Comparison of ENCODE assay signal across 11 mouse cellular contexts in genomic region chr2:92442419-92443001, GRCm38 (mm10). TPM values are rescaled to one million over a fixed set of nuclear protein-coding genes. Genes with fewer than 3 reads are reported as not detected.
DNase-seq lines count a peak whose midpoint lies in the region; ATAC-seq lines count a peak whose summit lies in the region.
"Had no signal": no experiment of that assay in that cellular context is flagged by ENCODE, and none has a peak within 500 bp of the region (broad histone marks: within the 10 kb centered on the region; RNA-seq: fewer than 3 reads in every experiment).

No protein-coding gene starts in this region.

- peaks cover 7% of the 10 kb centered on the region for H3K4me1 ChIP-seq in heart, embryonic 12.5 days (replicated peaks)
- H3K4me1 ChIP-seq in hindbrain, embryonic 13.5 days (replicated peaks) = peaks cover 10% of the 10 kb centered on the region; the same call in 1 of the 2 replicates
- H3K4me1 ChIP-seq: neural tube, embryonic 12.5 days had no signal

- no peaks in the 10 kb centered on the region for H3K9me3 ChIP-seq in heart, embryonic 12.5 days (replicated peaks)
- no peaks in the 10 kb centered on the region for H3K9me3 ChIP-seq in hindbrain, embryonic 13.5 days
- H3K9me3 ChIP-seq: neural tube, embryonic 12.5 days had no signal

- H3K4me2 ChIP-seq in heart, embryonic 12.5 days = no peak overlapping the region
- no peak overlapping the region for H3K4me2 ChIP-seq in hindbrain, embryonic 13.5 days
- H3K4me2 ChIP-seq: neural tube, embryonic 12.5 days had no signal

- no peaks in the 10 kb centered on the region for H3K36me3 ChIP-seq in heart, embryonic 12.5 days
- H3K36me3 ChIP-seq in hindbrain, embryonic 13.5 days = no peaks in the 10 kb centered on the region
- H3K36me3 ChIP-seq: neural tube, embryonic 12.5 days had no signal

- peaks cover 18% of the 10 kb centered on the region; the same call in 1 of the 2 replicates for H3K27me3 ChIP-seq in heart, embryonic 12.5 days (replicated peaks)
- H3K27me3 ChIP-seq in hindbrain, embryonic 13.5 days = no peaks in the 10 kb centered on the region
- H3K27me3 ChIP-seq: neural tube, embryonic 12.5 days had no signal

- no peak for ATAC-seq in heart, embryonic 12.5 days (ENCODE audit: insufficient number of reproducible peaks, low FRiP score)
- no peak for ATAC-seq in hindbrain, embryonic 13.5 days (ENCODE audit: low FRiP score)

- intact Hi-C loops in heart, postnatal 10 days (cut with DNase I) = no loop called here

- H3K9ac ChIP-seq in heart, embryonic 12.5 days = no peak overlapping the region
- 0 out of 2 replicates have a peak overlapping the region, but pooled peaks have one; percentile 20 for H3K9ac ChIP-seq in hindbrain, embryonic 13.5 days
- H3K9ac ChIP-seq: liver, embryonic 14.5 days; neural tube, embryonic 12.5 days had no signal

- 56% methylated on average over 12 of the region's 12 CpGs for WGBS in heart, embryonic 12.5 days
- WGBS in hindbrain, embryonic 13.5 days = 74% methylated on average over 12 of the region's 12 CpGs

- peak overlapping the region; percentile 28; the same call in 1 of the 2 replicates for H3K27ac ChIP-seq in heart, embryonic 12.5 days (ENCODE audit: poor library complexity, severe bottlenecking)
- peak overlapping the region; percentile 45; the same call in 1 of the 2 replicates for H3K27ac ChIP-seq in hindbrain, embryonic 13.5 days
- H3K27ac ChIP-seq: liver, embryonic 14.5 days; neural tube, embryonic 12.5 days had no signal

- DNase-seq in heart, postnatal 10 days = no peak
- DNase-seq in right cerebral cortex, adult 18-20 months = peak; percentile 85
- no peak for DNase-seq in right cerebral cortex, postnatal 4 days
- DNase-seq in telencephalon, adult 2 months (ENCODE audit: low read depth, low spot score) = peak; percentile 90
- no peak for DNase-seq in adipocyte (ENCODE audit: low spot score)
- DNase-seq in adrenal gland, postnatal 36 days = no peak
- DNase-seq: kidney, postnatal 4 days had no signal

- H3K4me3 ChIP-seq in heart, embryonic 12.5 days = no peak overlapping the region
- no peak overlapping the region for H3K4me3 ChIP-seq in hindbrain, embryonic 13.5 days
- H3K4me3 ChIP-seq: neural tube, embryonic 12.5 days had no signal

RNA-seq across cellular contexts. Expression of gene Cry2, which starts 8.7 kb away (rescaled TPM):
- 28.0 and 30.1 TPM in 2 replicates for polyA plus RNA-seq in heart, embryonic 12.5 days (2016; fragmentation: Nextera tagmentation; extraction: Ambion mirVana)
- 10 to 100 TPM; 25.6 to 30.9 TPM for total RNA-seq in heart, postnatal 10 days (2021)
- polyA plus RNA-seq in hindbrain, embryonic 13.5 days (2015; fragmentation: Nextera tagmentation; extraction: Ambion mirVana) = 36.8 and 38.5 TPM in 2 replicates
- total RNA-seq in adrenal gland, postnatal 36 days (2021) = 10 to 100 TPM; 38.4 to 47.8 TPM

RNA-seq across cellular contexts. Expression of gene Slc35c1, which starts 17.8 kb away (rescaled TPM):
- 10.1 and 10.6 TPM in 2 replicates for polyA plus RNA-seq in heart, embryonic 12.5 days (2016; fragmentation: Nextera tagmentation; extraction: Ambion mirVana)
- 1 to 10 TPM; 6.7 to 6.9 TPM for total RNA-seq in heart, postnatal 10 days (2021)
- polyA plus RNA-seq in hindbrain, embryonic 13.5 days (2015; fragmentation: Nextera tagmentation; extraction: Ambion mirVana) = 10.5 and 12.0 TPM in 2 replicates
- 10 to 100 TPM; 14.8 to 24.3 TPM for total RNA-seq in adrenal gland, postnatal 36 days (2021)

RNA-seq across cellular contexts. Expression of gene Mapk8ip1, which starts 41.4 kb away (rescaled TPM):
- 6.8 and 7.9 TPM in 2 replicates for polyA plus RNA-seq in heart, embryonic 12.5 days (2016; fragmentation: Nextera tagmentation; extraction: Ambion mirVana)
- total RNA-seq in heart, postnatal 10 days (2021) = 10 to 100 TPM in 1 of 2 experiments, 1 to 10 TPM in 1; 9.3 to 10.3 TPM
- polyA plus RNA-seq in hindbrain, embryonic 13.5 days (2015; fragmentation: Nextera tagmentation; extraction: Ambion mirVana) = 111 and 112 TPM in 2 replicates
- 10 to 100 TPM; 30.9 to 35.1 TPM for total RNA-seq in adrenal gland, postnatal 36 days (2021)

Comparison
In these comparisons a context has a peak if more than half of its experiments do, and no peak if none do; other contexts are left out.
1. DNase-seq: peak in right cerebral cortex, adult 18-20 months (single experiment) and telencephalon, adult 2 months (single experiment); none in heart, postnatal 10 days (0 of 2), right cerebral cortex, postnatal 4 days (single experiment), adipocyte (single experiment) and adrenal gland, postnatal 36 days (0 of 2).